Mouse (Mus musculus): ENCODE results near the gene Ubr7.

- no peak for TF ChIP-seq CTCF (IDR thresholded peaks at IDR 0.05; ENCODE audit: extremely low read depth, insufficient read depth, insufficient read length, insufficient replicate concordance)
- no peak for TF ChIP-seq POLR2A (IDR thresholded peaks at IDR 0.05; ENCODE audit: low read depth, low read length)
Observed at GRCm38 (mm10) chr12:102730798-102731619, 26.8 kb upstream of the Ubr7 start.

All from spleen, adult 2 months (tissue).